Mouse (Mus musculus) embryonic fibroblast, embryonic 13.5 days (primary cell): ENCODE results near the gene Ppp1r13l. TPM values are rescaled to one million over a fixed set of nuclear protein-coding genes. Genes with fewer than 3 reads are reported as not detected.
A peak's percentile ranks its signal among the peaks of the same experiment; 100 is the strongest.

Source experiments
- H3K27ac ChIP-seq: 2 replicates; pipeline ENCODE4 v1.5.1; 2012; ENCODE audit warnings: low read length, control low read depth, inconsistent platforms; ENCODE audit not compliant: insufficient read depth
- H3K4me1 ChIP-seq: 2 replicates; pipeline ENCODE4 v1.6.1; 2011; ENCODE audit warnings: low read length; ENCODE audit not compliant: control insufficient read depth, insufficient read depth
- H3K4me3 ChIP-seq: 2 replicates; pipeline ENCODE4 v1.5.1; 2011; ENCODE audit warnings: mild to moderate bottlenecking, control low read depth, low read length; ENCODE audit not compliant: insufficient read depth
- CTCF ChIP-seq: IDR thresholded peaks from 2 replicates; pipeline ENCODE4 v1.5.1; 2011; ENCODE audit warnings: mild to moderate bottlenecking, control low read depth, low read length, moderate library complexity, borderline replicate concordance; ENCODE audit not compliant: insufficient read depth
- POLR2A ChIP-seq: IDR thresholded peaks from 2 replicates; pipeline ENCODE4 v1.6.1; 2011; ENCODE audit warnings: low read depth, mild to moderate bottlenecking, control low read depth, low read length, moderate library complexity
- polyA plus RNA-seq: library from polyadenylated mRNA; stranded (reverse); fragments of >200 nt; gene quantifications from 2 replicates; pipeline ENCODE4 v1.2.4, GENCODE M21; 2011; ENCODE audit warnings: low read depth; ENCODE audit not compliant: missing spikeins, insufficient read length

Ppp1r13l gene
- polyA plus RNA-seq, 1 experiment, result 11.0 TPM

GRCm38 (mm10) chr7:19320637-19321036 is 38.9 kb upstream of the Ppp1r13l start:
- Histone ChIP-seq H3K4me3 (no peak overlapping the region), H3K4me1 (peaks cover 10% of the 10 kb centered on the region), H3K27ac (no peak overlapping the region)
- TF ChIP-seq CTCF, result no peak
- TF ChIP-seq POLR2A, result no peak

- peaks cover 10% of the 10 kb centered on the region for H3K4me1 ChIP-seq
Observed at GRCm38 (mm10) chr7:19321464-19321863, 38.1 kb upstream of the Ppp1r13l start.

GRCm38 (mm10) chr7:19322489-19322888 is 37.1 kb upstream of the Ppp1r13l start:
- no peak overlapping the region for H3K4me3 ChIP-seq
- H3K27ac ChIP-seq, result no peak overlapping the region
- peaks cover 7% of the 10 kb centered on the region; the same call in 1 of the 2 replicates for H3K4me1 ChIP-seq
- TF ChIP-seq CTCF (no peak), POLR2A (no peak)

More at GRCm38 (mm10) chr7:19321464-19321863, 38.1 kb upstream of the Ppp1r13l start:
- Histone ChIP-seq H3K27ac (no peak overlapping the region), H3K4me3 (no peak overlapping the region)
- TF ChIP-seq POLR2A (no peak), CTCF (no peak)

GRCm38 (mm10) chr7:19324221-19324620 is 35.3 kb upstream of the Ppp1r13l start:
- Histone ChIP-seq H3K27ac (no peak overlapping the region), H3K4me3 (no peak overlapping the region), H3K4me1 (peaks cover 6% of the 10 kb centered on the region; the same call in 1 of the 2 replicates)
- TF ChIP-seq POLR2A (no peak), CTCF (no peak)

- TF ChIP-seq CTCF (no peak), POLR2A (no peak)
- Histone ChIP-seq H3K4me3 (no peak overlapping the region), H3K4me1 (peaks cover 2% of the 10 kb centered on the region; the same call in 1 of the 2 replicates), H3K27ac (no peak overlapping the region)
Observed at GRCm38 (mm10) chr7:19325262-19326199, 34.0 kb upstream of the Ppp1r13l start.

GRCm38 (mm10) chr7:19326359-19326758 is 33.2 kb upstream of the Ppp1r13l start:
- TF ChIP-seq CTCF (no peak), POLR2A (no peak)
- H3K27ac ChIP-seq, result peak overlapping the region; percentile 21; the same call in 1 of the 2 replicates
- H3K4me1 ChIP-seq, result peaks cover 2% of the 10 kb centered on the region; the same call in 1 of the 2 replicates
- H3K4me3 ChIP-seq, result peak overlapping the region; percentile 33

- TF ChIP-seq CTCF, result no peak
- TF ChIP-seq POLR2A, result peak; percentile 58
- Histone ChIP-seq H3K27ac (peak overlapping the region; percentile 21; the same call in 1 of the 2 replicates), H3K4me1 (peaks cover 2% of the 10 kb centered on the region; the same call in 1 of the 2 replicates), H3K4me3 (peak overlapping the region; percentile 33)
Observed at GRCm38 (mm10) chr7:19327128-19327527, 32.4 kb upstream of the Ppp1r13l start.

GRCm38 (mm10) chr7:19327782-19328181 is 31.8 kb upstream of the Ppp1r13l start:
- TF ChIP-seq CTCF (no peak), POLR2A (no peak)
- H3K4me3 ChIP-seq, result no peak overlapping the region
- peaks cover 2% of the 10 kb centered on the region; the same call in 1 of the 2 replicates for H3K4me1 ChIP-seq
- H3K27ac ChIP-seq, result no peak overlapping the region

GRCm38 (mm10) chr7:19328425-19328824 is 31.1 kb upstream of the Ppp1r13l start:
- TF ChIP-seq CTCF (no peak), POLR2A (no peak)
- Histone ChIP-seq H3K4me1 (peaks cover 2% of the 10 kb centered on the region; the same call in 1 of the 2 replicates), H3K4me3 (no peak overlapping the region), H3K27ac (no peak overlapping the region)

GRCm38 (mm10) chr7:19331910-19332309 is 27.6 kb upstream of the Ppp1r13l start:
- no peak overlapping the region for H3K27ac ChIP-seq
- TF ChIP-seq CTCF, result no peak
- TF ChIP-seq POLR2A, result no peak
- H3K4me1 ChIP-seq, result no peaks in the 10 kb centered on the region
- H3K4me3 ChIP-seq, result no peak overlapping the region
